Mouse (Mus musculus): ENCODE results near the gene Cdca3.
"Not testable (repeated sequence)": the region's sequence is repeated elsewhere in the genome, so short reads cannot be mapped to it uniquely, and the experiment has no call there.

The Cdca3 gene

DNA sequence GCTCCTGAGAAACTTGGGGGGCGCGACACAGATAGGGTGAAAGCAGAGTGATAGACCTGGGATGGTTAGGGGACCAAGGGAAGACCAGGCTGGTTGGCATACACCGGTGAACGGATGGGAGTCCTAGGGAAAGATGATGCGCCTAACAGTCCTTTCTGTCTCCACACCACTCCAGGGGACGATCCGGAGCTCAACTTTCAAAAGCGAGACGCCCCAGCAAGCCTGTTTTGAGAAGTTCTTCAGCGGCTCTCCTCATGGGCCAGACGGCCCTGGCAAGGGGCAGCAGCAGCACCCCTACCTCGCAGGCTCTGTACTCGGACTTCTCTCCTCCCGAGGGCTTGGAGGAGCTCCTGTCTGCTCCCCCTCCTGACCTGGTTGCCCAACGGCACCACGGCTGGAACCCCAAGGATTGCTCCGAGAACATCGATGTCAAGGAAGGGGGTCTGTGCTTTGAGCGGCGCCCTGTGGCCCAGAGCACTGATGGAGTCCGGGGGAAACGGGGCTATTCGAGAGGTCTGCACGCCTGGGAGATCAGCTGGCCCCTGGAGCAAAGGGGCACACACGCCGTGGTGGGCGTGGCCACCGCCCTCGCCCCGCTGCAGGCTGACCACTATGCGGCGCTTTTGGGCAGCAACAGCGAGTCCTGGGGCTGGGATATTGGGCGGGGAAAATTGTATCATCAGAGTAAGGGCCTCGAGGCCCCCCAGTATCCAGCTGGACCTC is 20.1 kb upstream of the Cdca3 start:
- peak; percentile 74 for DNase-seq (ENCODE audit: low read depth, low spot score)

DNA sequence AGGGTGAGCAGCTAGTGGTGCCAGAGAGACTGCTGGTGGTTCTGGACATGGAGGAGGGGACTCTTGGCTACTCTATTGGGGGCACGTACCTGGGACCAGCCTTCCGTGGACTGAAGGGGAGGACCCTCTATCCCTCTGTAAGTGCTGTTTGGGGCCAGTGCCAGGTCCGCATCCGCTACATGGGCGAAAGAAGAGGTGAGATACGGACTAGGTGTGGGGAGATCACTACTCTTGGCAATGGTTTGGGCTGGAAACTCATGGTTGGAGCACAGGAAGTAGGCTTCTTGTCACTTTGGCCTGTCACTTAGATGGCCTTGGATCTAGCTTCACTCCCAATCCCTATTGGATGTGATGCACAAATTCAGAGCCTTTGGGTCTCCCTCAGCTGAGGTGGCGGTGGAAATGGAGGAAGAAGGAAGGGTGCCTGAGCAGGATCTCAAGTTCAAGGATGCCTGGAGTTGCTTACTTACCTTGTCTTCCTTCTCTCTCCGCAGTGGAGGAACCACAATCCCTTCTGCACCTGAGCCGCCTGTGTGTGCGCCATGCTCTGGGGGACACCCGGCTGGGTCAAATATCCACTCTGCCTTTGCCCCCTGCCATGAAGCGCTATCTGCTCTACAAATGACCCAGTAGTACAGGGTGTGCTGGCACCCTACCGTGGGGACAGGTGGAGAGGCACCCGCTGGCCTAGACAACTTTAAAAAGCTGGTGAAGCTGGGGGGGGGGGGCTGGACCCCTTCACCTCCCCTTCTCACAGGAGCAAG is 19.4 kb upstream of the Cdca3 start:
- DNase-seq (ENCODE audit: low read depth, low spot score), result no peak

DNA sequence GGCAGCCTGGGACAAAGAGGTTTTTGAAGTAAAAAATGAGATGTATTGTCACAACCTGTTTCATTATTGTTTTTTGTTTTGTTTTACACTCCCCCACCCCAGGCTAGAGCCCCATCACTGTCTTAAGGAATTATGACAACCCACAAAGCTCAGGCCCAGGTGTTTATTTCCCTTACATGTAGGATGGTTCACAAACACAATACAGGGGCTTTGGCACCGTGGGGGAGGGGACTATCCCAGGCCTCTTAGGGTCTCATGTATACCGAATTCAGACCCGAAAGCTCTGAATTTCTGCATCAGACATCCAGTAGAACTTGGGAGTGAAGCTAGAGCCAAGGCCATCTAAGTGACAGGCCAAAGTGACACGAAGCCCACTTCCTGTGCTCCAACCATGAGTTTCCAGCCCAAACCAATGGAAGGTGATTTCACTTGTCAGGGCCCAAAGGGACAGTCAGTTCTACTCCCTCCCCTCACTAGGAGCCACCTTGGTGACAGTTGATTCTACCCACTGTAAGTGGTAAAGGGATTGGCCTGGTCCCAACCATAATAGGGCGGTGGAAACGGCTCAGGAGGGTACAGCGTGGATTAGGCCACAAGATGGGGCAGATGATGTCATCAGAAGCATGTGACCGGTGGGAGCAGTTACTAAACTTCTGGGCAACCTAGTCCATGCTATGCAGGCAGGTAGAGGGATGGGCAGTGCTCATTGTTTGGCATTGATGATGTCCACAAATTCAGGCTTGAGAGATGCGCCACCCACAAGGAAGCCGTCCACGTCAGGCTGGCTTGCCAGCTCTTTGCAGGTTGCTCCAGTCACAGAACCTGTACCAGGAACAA is 18.6 kb upstream of the Cdca3 start:
- not testable (repeated sequence) for DNase-seq (ENCODE audit: low read depth, low spot score)

DNA sequence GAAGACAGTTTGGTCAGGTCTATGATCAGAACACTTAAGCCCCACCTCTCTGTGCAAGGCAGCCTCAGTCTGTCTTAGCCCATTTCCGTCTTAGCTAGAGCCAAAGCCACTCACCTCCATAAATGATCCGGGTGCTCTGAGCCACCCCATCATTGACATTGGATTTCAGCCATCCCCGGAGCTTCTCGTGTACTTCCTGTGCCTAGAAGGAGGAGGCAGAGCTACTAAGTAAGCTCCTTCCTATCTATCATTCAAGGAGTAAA is 18.0 kb upstream of the Cdca3 start:
- DNase-seq (ENCODE audit: low read depth, low spot score), result no peak

DNA sequence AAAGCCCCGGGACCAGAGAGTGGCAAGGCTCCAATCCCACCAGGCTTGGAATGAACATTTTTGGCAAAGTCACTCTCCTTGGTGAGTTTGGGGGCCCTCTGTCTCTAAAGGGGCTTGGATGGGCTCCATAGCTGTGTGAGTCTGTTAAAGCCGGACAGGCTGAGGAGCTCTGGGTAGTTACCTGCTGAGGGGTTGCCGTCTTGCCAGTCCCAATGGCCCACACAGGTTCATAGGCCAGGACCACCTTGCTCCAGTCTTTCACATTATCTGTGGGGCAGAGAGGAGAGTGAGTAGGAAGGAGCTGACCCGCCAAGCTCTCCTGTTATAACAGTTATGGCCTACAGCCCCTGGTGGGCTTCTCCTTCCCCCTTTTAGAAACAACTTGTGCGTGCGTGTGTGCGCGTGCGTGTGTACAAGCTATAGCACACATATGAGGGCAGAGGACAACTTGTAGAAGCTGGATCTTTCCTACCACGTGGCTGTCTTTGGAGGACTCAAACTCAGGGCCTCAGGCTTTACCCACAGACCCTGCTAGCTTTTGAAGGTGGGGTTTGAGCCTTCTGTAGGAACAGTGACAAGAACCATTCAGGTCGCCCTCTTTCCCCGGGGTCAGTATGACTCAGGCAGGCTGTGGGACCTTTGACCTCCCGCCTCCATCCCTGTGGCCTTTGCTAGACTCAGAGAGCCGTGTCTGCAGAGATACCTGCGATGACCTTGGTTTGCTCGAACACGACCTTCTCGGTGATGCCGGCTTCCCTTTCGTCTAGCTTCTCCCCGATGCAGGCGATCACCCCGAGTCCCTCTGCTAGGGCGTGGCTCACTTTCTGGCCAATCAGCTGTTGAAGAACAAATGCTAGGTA is 17.4 kb upstream of the Cdca3 start:
- no peak for DNase-seq (ENCODE audit: low read depth, low spot score)

DNA sequence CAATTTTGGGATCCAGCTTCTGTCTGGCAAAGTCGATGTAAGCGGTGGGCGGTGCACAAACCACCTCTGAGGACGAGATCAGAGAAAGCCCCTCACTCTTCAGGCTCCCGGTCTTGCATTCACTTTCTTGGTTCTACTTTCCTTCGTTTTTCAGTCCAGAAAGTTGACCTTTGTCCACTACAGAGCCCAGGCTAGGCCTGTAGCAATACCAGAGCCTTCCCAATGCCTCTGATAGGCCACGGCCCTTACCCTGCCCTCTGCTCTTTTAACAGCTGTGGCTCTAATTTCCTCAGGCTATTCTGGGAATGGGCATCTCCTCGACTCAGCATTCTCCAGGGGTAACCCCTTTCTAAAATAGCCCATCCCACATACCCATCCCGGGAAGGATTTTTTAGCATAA is 16.5 kb upstream of the Cdca3 start:
- no peak for DNase-seq (ENCODE audit: low read depth, low spot score)

DNA sequence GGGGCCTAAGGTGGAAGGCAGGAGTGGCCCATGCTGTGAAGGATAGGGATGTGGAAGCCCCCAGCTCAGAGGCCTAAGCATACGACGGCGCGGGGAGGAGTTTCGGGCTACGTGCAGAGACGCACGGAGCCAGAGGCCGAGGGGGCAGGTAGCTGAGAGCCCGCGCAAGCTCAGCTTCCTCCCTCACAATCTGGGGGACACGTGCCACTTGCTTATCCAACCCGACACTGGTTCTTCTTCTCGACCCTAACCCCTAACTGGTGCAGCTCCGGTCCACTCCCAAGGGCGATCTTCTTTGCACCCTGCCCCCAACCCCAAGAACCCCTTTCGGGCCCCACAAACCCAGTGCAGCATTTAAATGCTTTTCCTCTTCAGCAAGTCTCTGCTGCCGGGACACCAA is 15.9 kb upstream of the Cdca3 start:
- peak; percentile 79 for DNase-seq (ENCODE audit: low read depth, low spot score)

DNA sequence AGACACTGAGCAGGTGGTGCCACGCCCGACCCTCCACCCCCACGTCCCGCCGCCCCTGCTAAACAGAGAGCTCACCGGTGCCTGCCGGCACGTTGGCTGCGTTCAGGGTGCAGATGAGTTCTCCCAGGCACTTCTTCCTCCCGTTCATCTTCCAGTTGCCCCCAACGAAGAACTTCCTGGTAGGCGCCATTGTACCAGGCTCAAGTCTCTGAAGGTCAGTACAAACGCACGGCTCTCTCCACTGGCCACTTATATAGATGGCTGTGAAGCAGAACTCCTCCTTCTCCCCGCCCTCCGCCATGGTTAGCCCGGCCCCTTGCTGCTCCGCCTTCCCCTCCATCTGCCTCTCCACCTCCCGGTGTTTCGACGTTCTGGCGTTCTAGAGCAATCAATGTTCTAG is 15.4 kb upstream of the Cdca3 start, which contains the start of gene Tpi1:
Gene Tpi1 (minus strand): TSS at position 364 of the 400 bp plus-strand sequence.
- peak; percentile 87 for DNase-seq (ENCODE audit: low read depth, low spot score)

DNA sequence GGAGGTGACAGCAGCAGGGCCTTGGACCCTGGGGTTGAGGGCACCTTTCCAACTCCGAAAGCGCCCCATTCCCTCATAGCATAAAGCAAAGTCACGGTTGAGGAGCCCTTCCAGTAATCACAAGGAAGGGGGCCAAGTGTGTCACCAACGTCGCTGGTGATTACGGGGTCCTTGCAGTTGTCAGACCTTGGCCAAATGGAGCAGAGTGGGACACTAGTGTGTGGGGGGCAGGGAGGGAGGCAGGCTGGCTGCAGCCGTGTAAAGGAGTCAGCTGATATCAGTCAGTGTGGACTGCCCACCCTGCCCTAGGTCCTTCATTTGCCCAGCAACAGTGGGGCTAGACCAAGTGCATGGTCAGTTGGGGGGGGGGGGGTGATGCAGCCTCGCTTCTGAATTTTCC is 14.9 kb upstream of the Cdca3 start:
- no peak for DNase-seq (ENCODE audit: low read depth, low spot score)

DNA sequence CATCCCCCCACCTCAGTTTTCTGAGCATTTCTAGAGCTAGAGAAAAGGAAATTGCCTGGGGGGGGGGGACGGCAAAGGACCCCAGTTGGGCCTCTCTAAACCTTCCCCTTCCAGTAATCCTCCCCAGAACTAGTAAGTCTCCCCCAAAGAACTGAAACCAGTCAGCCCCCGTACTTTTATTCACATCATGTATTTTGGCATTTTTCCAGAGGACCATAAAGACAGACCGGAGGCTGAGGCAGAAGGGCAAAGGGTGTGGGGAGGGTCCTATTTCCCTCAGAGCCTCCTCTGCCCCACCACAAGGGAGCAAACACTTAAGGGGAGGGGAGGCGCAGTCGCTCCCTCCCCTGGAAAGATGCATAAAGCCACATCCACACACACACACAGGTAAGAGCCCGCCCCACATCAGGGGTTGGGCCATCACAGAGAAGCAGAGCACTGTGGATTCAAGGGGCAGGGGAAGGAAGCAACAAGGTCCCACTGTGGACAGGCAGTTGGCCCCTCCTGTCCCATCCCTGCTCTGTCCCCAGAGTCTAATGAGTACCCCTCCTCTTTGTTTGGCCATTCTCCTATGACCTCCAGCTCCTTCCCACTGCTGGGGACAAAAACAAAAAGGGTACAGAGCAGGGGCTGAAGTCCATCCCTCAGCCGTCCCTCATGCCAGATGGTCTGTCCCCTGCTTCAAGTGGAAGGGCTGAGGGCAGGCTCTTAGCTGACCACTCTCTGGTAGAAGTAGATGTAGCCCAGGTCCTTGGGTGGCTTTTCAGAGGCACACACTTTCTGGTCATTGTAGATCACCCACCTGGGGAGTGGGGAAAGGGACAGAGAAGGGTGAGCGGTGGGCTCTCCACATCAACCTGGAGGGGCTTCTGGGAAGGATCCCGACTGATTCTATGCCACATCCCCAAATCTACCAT is 14.2 kb upstream of the Cdca3 start:
- DNase-seq (ENCODE audit: low read depth, low spot score), result no peak

DNA sequence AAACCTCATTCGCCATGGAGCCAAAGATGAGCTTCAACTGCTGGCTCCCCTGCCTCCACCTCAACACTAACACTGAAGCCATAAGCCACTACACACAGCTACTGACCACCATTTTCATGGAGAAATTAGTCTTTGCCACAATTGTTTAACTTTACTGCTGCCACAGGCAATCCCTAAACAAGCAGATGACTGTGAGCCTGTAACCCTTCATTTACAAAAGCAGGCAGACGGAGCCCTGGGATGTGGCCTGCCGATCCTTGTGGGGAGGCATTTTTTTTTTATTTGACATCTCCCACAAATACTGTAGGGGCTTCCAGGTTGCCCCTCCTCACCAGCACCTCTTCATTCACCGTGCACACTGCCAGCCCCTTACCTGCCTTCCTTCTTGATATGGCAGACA is 12.7 kb upstream of the Cdca3 start:
- no peak for DNase-seq (ENCODE audit: low read depth, low spot score)

DNA sequence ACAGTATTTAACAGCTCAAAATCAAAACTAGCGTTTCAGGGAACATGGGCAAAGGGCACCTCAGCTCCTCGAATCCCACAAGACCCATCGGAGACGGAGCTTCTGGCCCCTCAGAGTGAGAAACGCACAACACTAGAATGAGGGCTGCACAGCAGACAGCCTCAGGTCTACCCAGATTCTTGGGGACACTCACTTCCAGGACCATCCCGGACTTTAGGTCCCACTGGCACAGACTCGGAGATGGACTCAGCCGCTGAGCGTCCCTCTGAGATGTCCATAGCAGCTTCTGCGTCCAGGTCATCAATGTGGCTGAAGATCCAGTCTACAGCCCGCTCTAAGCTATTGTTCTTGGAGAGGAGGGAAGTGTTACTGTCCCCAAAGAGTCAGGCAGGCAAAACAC is 12.2 kb upstream of the Cdca3 start:
- DNase-seq (ENCODE audit: low read depth, low spot score), result no peak

DNA sequence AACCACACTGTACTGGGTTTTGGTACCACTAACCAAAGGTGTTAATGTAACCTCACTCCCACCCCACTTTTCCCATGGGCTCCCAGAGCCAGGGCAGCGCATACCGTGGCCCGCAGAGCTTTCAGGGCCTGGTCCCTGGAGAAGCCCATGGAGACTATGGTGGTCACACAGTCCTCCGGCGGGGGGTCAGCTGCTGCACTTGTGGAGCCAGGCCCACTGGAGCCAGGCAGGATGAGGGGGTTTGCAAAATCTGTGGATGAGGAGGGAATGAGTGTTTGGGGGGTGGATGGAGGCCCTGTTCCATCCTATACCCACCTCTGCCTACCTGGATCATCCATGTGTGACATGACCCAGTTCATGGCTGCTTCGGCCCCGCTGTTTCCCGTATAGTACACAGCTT is 11.8 kb upstream of the Cdca3 start:
- no peak for DNase-seq (ENCODE audit: low read depth, low spot score)

DNA sequence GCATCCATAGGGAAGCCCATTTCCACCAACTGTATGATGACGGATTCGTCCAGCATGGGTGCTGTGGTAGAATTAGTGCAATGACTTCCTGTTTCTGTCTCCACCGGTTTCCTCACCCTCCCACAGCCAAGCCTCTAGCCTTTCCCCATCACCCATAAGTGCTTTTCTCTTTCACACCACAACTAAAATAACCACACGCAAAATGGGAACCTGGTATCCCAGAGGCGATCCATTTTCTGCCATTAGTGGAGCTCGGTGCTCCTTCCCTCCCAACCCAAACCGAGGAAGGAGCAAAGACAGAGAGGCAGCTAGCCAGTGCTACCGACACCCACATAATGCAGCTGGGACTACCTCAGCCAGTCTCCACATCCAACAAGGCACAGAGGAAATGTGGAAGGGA is 11.4 kb upstream of the Cdca3 start:
- DNase-seq (ENCODE audit: low read depth, low spot score), result no peak

DNA sequence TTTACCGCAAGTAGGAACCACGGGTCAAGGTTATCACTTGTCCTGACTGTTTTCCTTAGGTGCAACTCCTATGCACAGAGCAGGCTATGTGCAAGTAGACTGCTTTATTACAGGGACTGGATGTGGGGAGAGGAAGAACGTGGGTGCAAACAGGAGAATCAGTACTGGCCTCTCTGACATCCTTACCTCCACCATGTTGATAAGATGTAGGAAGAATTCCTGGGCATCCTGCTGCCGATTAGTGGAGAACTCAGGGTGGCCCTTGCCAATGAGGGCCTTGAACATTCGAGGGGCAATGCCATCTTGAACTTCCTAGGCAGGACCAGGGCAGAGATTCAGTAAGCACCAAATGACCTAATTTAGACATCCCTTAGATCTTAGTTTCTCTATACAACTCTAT is 8.5 kb upstream of the Cdca3 start:
- no peak for DNase-seq (ENCODE audit: low read depth, low spot score)

DNA sequence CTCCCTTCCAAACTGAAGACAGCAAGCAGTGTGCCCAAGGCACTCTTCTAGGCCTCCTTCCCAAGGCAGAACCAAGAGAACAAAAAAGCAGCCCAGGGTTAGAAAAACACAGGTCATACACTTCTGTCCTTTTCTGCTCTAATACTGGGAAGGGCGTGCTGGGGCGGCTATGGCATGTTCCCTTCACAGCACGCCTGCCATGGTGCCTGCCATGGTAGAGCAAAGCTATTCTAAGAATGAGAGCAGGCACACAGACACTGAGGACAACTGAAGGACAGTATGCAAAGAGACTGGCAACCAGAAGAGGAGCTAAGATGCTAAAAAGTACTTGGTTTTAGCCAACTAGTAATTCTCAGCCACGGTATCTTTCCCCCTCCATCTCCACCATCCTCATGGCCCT is 7.3 kb upstream of the Cdca3 start:
- no peak for DNase-seq (ENCODE audit: low read depth, low spot score)

DNA sequence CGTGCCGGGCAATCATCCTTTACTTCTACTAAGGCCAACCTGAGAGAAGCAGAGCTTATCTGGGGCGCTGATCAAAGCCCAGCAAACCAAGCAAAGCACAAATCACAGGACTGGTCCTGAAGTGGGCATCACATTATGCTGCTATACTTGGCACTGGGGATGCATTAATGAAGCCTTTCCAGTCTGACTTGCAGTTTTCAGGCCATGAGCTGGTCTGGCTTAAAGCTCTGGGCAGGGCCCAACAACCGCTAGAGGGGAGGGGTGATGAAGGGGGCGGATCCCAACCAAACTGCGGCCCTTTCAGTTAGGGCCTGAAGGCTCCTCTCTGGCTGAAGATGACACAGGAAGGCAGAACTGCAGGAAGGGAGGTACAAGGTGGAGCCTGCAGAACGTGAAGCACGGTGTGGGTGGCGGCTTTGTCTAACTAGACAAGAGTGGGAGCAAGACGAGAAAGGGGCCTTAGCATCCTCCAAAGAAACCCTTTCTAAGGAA is 1.2 kb upstream of the Cdca3 start:
- peak; percentile 57 for DNase-seq (ENCODE audit: low read depth, low spot score)

DNA sequence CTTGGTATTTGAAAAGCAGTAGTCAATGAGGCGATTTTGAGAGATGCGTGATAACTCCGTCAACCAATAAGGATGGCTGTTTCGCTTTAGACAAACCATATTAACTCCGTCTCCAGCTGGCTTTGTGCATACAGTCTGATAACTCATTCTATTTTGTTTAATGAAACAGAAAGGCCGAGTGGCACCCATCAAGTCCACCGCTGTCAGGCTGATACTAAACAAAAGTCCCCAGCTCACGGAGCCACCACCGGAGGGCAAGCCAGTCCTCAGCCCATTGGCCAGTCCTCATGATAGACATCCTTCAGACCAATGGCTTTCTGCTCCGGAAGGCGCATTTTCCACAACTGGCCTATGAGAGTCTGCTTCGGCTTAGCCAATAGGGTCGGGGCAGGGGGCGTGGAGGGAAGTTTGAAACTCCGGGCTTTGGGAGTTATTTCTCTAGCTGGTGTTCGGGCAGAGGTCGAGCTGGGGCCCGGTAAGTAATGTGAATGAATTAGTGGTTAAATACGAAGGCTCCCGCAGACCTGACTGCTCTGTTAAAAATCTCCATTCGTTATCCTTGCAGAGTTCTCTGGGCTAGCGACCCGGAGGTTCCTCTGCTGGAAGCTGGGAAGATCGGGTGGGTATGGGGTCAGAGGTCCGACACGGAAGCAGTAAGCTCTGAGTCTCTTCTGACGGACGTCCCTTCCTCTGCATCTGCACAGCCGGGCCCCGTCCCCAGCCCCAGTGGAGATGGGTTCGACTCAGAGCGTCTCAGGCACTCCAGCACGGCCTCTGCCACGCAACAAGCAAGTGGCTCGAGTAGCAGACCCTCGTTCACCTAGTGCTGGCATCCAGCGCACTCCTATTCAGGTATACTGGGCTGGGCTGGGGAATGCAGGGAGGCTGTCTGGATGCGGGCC is 703 bp downstream of the Cdca3 start:
- peak; percentile 95 for DNase-seq (ENCODE audit: low read depth, low spot score)

DNA sequence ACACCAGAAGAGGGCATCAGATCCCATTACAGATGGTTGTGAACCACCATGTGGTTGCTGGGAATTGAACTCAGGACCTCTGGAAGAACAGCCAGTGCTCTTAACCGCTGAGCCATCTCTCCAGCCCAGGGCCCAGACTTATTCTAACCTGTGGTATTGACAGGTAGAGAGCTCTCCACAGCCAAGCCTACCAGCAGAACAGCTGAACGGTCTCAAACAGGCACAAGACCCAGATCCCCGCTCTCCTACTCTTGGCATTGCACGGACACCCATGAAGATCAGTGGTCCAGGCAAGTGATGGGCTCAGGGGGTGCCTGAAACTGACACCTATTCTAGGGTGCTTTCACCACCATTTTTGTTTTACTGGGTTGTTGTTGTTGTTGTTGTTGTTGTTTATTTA is 1.9 kb downstream of the Cdca3 start:
- not testable (repeated sequence) for DNase-seq (ENCODE audit: low read depth, low spot score)

Measured in CD4-positive, CD25-positive, alpha-beta regulatory T cell, adult 2 months (primary cell).